Mouse (Mus musculus): ENCODE results near the gene Rprd2.
A peak's percentile ranks its signal among the peaks of the same experiment; 100 is the strongest.
"Not testable (repeated sequence)": the region's sequence is repeated elsewhere in the genome, so short reads cannot be mapped to it uniquely, and the experiment has no call there.

Rprd2 gene

DNA sequence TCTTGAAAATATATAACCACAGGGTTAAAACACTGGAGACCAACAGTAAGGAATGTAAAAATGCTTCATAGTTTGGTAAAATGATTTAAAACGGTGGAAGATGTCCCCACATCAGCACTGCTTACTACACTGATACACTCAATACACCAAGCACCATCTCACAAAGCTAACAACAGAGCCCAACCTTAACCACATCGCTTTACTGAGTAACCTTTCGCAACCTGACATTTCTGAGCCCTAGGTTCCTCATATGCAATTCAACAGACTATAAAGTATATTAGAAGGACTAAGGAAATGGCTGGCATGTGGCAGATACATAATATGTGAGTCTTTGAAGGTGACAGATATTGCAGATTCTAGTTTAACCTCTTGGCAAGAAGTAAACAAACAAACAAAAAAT, 2.0 kb downstream of the Rprd2 start:
- no peak for DNase-seq

DNA sequence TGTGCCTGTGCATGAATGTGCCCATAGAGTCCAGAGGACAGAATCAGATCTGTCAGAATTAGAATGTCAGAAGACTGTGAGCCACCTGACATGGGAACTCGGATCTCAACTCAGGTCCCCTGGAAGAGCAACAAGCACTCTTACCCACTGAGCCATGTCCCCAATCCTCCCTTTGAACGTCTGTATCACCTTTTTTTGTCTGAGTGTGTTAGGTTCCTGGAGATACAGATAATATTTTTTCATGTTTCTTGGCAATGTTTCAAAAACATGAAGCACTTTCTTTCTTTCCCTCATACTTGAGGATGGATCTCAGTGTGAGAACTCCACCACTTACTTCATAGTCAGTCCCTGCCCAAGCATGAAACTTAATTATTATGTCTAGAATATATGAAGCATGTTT, 10.3 kb downstream of the Rprd2 start:
- no peak for DNase-seq

DNA sequence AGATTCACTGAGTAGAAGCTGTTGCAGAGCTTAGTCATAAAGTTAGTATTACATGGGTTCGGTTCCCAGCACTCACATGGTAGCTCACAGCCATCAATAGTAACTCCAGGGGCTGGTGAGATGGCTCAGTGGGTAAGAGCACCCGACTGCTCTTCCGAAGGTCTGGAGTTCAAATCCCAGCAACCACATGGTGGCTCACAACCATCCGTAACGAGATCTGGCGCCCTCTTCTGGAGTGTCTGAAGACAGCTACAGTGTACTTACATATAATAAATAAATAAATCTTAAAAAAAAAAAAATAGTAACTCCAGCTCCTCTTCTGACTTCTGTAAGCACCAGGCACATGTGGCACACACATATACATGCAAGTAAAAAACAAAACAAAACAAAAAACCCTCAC, 11.0 kb downstream of the Rprd2 start:
- DNase-seq = not testable (repeated sequence)

DNA sequence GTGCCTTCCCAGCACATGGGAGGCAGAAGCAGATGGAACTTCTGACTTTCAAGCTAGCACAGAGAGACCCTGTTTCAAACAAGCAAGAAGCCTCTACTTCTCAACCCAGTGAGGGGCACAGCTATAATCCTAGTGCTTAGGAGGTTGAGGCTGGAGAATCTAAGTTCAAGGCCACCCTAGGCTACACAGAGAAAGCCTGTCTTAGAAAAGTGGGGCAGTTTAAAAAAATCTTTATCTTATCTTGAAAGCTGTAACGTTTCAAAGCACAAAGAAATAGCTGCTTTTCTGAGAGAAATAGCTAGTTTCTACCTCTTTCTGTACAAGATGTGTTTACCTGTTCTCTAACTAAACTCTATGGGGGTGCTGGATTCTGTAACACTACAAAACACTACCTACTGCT, 12.0 kb downstream of the Rprd2 start:
- DNase-seq = no peak

DNA sequence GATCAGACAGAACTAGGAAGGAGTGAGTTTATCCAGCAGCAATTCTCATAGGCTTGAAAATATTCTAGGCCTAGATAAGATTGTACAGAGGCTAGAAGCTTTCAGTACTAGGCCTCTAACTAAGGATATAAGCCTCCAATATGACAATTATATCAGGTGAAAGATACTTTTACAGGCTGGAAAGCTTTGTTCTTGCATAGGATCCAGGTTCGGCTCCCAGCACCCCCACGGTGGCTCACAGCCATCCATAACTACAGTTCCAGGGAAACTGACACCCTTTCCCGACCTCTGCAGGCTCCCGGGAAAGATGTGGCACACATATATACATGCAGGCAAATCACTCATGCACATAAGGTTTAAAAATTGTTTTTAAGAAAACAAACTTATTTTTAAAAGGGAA, 14.8 kb downstream of the Rprd2 start:
- no peak for DNase-seq

DNA sequence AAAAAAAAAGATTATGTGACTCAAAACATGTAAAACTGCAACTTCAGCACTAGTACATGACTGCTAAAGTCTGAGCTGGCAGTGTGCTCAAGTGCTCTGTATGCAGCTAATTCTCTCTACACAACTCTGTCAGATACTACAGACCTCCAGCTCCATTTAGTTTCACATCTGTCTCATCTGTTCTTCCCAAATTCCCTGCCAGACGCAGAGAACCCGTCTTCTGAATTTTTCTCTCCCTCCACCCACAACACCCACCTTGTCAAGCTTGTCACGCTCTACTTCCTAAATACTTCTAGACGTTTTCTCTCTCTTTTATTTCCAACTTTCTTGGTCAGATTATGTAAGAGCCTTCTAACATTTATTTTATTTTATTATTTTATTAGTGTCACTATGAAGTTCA, 19.9 kb downstream of the Rprd2 start:
- DNase-seq = no peak

DNA sequence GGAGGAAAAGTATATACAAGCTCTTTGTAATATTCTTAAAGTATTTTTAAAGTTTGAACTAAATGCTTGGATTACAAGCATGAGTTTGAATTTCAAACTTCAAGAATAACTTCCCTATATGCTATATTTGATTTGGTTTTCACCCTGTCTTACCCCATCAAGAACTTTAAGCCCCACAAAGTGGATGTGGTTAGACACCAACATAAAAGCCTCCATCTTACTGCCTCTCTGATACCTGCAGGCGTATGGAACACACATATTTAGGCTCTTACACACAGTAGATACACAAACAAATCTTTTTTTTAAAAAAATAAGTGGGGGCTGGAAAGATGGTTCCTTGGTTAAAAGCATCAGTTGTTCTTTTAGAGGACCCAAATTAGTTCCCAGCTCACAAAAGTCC, 24.4 kb downstream of the Rprd2 start:
- DNase-seq = no peak

DNA sequence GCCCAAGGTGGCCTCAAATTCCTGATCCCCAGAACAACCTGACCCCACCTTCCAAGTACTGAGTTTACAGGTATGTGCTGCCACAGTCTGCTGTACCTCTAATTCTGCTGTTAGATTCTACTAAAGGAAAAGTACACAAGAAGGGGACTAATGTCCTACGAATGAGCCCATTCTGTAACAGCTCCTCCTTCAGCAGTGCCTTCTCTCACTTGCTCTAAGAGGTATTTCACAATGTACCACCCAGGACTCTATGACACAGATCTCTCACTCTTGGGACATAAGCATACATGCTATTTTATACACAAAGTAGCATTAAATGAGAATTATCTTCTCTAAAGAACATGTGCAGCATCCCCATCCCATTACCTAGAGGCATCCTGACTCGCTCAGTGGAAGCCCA, 25.0 kb downstream of the Rprd2 start:
- no peak for DNase-seq

DNA sequence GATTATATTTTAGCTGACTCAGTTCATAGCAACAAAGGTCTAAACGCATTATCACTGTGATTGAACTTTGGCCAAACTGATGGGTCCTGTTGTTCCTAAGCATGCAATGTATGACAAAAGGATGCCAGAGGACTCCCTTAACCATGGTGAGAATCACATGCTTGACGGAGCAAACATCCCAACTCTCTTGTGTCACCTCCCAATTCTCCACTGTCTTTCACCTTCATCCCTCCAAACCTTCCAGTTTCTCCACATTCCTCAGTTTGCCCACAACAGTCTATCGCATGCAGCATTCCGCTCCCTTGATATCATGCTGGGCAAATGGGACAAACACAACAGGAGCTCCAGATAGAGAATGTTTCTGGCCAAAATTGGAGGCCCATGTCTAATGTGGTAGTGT, 33.2 kb downstream of the Rprd2 start:
- DNase-seq = no peak

DNA sequence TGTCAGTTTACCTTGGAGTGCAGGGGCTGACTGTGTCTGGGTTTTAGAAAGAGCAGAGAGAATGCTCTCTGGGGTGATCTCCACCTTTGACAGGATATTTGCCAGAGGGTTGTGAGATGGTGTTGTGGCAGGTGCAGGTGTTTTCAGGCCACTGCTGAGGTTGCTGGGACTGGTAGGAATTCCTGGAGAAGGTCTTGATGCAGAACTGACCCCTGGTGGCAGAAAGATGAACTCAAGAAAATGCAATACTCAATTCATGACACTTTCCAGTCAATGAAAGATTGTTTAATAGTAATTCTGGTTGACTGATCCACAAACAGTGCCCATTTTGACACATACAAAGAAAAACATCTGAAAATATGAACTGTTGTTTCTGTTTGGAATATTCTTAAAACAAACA, 46.7 kb downstream of the Rprd2 start:
- no peak for DNase-seq

DNA sequence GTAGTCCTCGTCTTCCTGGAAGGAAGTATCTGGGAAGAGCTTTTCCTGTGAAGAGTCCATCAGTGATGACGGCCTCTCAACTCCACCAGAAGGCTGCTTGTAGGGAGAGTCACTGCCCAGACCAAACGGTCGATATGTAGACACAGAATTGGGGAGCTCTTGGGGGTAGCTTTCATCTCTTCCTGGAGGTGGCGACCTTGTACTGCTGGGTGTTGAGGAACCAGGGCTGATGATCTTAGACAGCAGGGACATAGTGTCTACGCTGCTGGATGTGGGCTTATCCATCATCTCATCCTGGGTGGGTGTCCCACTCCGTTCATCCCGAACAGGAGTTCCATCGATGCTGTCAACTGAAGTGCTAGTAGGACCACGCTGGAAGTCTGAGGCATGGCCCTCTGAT, 53.1 kb downstream of the Rprd2 start:
- no peak for DNase-seq

DNA sequence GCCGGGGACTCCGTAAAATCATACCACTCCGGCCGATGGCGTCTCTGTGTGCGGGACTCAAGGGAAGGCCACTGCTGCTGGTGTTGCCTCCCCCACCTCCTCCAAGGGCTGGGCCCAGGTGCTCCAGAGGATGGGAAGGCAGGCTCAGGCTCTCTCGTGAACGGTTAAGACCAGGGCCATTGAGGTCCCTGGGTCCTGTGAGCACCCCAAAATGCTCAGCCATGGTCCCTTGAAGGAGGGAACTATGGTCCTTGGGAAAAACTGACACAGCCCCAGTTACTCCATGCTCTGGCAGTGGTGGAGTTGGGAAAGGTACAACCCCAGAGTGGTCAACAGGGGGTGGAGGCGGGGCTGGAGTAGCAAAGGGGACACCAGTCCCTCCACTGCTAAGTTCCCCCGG, 54.9 kb downstream of the Rprd2 start:
- DNase-seq = no peak

DNA sequence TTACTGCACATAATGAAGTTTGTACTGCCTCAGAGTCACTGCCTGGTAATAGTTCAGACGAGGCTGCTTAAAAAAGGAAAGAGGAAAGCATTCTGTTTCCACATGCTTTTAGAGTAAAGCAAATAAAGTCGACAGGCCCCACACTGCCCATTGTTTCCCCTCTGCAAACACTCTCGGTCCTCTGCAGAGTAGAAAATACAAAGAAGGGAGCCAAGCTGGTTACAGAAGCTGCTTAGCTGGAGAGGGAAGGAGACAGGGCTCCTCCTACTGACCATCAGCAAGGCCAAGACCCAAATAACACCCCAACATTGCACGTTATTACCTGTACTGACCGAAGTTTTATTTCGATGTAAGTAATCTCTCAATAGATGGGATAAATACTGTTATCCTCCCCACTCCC, 55.7 kb downstream of the Rprd2 start:
- DNase-seq = no peak

DNA sequence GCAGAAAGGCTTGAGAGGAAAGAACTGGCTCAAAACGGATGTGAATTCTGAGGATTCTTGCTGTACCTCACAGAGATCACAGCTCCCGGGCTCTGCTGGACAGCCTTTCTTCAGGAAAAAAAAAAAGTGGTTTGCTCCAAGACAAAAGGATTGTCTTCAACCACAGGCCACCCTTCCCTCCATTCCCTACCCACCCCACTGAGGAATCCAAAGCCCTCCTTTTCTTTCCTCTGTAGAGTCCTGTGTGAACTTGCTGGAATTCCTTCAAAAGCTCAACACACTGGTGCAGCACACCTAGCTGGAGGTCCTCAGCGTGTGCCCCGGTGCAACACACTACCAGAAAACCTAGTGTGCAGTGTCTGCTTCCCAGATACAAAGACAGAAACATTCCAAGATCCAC, 56.9 kb downstream of the Rprd2 start:
- no peak for DNase-seq

DNA sequence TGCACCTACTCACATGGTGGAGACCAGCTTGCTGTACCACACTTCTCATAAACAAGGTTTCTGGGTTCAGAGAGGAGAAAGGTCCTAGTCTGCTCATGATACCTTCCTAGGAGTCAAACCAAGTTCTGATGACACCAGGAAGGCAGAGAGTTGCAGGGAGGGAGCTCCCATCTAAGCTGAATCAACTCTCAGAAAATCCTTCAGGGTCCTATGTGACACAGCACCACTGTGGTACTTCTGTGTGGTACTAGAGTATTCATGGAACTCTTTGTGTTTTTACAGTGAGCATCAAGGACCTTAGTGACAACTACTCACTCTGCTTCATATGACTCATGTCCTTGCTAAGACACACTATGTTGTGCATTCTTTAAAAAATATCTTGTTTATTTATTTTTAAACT, 58.0 kb downstream of the Rprd2 start:
- DNase-seq = no peak

DNA sequence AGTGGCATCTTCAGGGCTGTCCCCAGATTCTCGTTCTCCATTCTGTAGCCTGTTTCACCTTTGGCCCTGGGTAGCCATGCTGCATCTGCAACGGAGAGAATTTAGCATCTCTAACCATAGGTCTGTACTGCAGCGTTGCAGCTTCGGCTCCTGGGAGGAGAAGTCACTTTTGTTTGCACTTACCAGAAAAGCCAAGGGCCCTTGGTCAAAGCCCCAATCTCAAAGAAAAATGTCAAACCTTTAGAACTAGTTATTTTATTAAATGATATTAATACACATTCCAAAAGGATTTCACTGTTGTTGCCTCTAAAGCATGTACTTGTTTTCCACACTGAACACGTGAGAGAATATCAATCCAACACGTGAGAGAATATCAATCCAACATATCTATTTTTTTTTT, 58.6 kb downstream of the Rprd2 start, which contains the start of gene Tars2:
Gene Tars2, minus strand, starts transcription at position 101 of the 400 bp plus-strand sequence.
- no peak for DNase-seq

DNA sequence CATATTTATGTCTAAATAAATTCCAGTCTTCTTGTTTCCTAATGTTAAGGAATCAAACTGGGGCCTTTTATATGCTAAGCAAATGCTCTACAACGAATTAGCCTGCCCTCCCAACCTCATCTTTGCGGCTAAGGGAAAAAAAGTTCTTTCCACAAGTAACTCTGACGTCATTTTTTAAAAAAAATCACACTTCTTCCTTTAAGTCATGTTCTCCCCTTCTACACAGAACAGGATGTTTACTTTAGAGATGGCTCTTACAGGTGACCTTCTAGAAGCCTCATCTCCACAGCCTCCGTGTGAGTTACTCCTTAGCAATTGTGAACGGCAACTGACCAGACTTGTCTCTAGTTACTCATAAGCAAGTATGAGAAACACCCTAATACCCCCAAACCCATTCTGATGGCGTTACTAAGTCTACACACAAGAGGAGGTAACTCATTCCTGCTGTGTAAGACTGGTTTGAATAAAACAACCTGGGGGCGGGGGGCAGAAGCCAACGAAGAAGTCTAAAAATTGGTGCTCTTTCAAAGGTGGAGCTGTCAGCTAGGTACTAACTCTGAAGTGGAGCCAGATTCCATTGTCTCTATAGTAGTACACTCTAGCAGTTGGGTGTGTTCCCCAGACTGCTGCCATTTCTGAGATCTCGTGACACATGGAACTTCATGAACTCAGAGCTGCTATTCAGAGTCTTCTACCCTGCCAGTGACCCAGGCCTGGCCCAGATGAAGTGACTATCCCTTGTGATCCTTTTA, 60.0 kb downstream of the Rprd2 start:
- no peak for DNase-seq

DNA sequence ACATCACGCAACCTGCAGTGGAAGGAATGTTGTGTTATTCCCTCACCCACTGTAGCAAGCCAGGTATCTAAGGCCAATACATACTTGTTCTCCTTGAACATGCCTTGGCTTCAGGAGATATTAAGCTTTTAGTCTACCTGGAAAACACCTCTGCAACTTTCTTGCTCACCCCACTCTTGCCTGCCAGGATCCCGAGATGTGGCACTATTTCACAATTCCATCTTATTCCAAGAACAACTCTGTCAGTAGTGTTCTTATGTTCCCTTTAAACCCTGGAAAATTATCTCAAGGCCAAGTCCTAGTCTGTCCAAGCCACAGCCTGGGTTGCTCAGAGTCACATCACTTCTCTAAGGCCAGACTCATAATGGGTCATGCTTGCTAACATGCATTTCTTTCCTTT, 61.9 kb downstream of the Rprd2 start:
- no peak for DNase-seq

DNA sequence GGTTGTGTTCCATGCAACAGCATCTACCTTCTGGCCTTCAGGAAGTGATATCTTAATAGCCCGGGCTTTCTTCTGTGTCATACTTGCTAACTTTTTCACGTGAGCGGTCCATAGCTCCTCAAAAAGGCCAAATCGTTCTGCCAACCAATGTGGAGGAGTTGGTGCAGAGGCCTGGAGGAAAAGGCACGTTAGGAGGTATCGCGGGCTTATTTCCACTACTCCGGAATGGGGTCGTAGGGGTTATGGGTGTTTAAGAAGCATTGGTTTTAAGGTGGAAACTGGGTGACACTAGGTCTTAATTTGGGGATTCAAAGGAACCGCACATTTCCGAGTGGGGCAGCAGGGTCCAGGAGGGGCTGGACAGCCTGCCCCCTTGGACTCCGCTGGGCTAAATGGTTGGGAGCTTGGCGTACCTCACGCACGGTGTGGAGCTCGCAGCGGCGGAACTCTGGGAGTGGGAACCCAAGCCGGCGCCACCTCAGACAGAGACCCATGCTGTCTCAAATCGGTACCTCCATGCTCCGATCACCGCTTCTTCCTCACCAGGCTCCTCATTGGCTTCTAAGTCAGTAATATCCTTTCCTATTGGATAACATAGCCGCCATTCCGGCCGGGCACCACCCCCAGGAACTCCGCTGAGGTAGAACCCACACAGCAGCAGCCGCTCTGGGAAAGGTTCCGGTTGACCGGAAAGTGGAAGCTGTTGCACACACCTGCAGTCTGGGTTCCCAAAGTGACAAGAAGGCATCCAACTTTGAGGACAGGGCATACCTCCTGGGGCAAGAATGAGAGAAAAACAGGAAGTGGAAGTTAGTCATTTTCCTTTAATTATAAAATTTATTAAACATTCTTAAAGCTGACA, 64.1 kb downstream of the Rprd2 start:
- DNase-seq = peak; percentile 92

DNA sequence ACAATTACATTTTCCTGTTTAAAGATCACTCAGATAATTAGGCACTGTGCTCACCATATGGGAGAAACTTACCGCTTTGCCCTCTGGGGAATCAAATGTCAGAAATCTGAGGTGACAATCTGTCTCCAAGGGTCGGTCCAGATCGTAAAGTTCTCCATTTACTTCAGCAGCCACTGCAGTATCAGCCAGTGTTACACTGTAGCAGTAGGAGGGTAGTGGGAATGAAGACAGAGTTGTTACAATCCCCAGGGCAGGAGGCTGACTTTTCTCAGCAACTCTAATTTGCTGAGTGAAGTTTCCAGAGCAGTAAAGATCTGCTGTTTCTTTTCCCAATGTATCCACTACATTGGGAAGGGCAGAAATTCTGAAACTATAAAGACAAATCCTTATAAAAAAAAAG, 65.7 kb downstream of the Rprd2 start:
- no peak for DNase-seq

DNA sequence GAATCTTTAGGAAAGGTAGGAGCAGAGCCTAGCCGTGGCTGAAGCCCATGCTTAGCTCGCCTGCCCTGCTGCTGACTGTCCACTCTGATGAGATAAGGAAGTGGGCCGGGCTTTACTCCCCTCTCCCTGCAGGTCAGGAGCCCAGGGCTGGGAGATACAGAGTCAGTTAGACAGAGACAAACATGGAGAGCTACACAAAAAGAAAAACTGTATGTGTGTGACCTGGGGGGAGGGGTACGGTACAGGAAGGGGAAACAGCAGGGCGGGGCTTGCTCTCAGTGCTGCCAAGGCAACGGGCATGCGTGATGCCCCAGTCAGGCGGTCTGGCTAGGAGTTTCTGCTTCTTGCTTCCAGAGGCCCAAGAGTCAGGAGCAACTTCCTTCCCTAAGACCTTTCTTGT, 78.3 kb downstream of the Rprd2 start:
- peak; percentile 58 for DNase-seq

DNA sequence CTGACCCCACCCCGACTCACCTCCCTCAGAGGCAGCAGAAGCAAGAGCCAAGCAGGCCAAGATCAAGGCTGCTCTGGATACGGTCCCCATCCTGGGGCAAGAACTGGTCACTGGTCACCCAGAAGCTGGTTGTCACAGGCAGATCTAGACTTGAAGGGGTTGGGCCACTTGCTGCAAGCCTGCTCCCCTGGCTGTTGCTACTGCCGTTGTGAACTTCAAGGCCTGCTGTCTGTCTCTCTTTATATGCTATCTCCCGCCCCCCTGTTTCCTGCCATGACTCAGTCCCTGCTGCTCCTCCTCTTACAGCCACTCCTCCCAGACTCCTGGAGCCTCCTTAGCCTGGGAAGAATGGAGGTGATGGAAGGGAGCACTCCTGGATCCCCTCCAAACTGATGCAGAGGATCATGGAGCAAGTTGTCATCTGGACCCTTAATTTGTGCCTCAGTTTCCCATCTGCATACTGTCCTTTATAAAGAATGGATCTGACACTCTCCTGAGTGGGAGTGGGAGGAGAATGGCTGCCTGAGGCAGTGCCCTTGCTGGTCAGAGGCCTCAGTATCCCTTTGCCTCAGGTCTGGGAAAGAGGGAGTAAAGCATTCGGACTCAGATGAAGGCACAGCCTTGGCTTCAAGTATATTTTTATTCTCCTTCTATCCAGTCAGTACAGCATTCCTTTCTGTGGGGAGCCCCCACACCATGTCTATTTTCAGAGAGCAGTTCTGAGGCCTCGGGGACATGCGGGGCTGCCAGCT, 79.1 kb downstream of the Rprd2 start, which contains the start of gene Ecm1:
Gene Ecm1, minus strand, starts transcription at position 217 of the 752 bp plus-strand sequence.
- DNase-seq = peak; percentile 37

DNA sequence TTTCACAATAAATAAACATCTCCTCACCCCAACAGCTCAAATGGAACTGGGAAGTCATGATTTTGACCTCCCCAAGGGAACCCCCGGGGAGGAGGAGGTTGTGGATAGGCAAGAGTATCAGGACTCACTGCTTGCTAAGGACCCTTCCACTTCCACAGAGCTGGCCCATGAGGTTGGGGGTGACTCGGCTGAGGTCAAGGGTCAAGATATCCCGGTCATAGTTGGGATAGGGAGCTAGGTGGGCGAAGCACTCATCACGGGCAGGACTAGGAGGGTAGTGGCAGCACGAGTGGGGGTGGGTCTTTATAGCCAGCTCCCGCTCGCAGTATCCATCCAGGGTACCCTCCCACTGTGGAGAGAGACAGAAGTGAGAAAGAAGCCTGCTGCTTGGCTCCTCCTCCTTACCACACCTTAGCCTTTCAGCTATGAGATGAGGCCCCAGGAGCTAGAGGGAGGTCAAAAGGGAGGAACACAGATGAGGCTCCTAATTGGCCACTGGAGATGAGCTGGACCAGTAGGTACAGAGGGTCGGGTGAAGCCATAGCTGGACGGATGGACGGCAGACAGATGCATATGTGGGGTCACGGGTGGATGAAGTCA, 83.5 kb downstream of the Rprd2 start:
- DNase-seq = no peak

All from liver (tissue).